Mouse (Mus musculus): Measurements from ENCODE around the gene Garem2. TPM values are rescaled to one million over a fixed set of nuclear protein-coding genes. Genes with fewer than 3 reads are reported as not detected.

The Garem2 gene
- polyA plus RNA-seq, 1 experiment, result not detected

DNA sequence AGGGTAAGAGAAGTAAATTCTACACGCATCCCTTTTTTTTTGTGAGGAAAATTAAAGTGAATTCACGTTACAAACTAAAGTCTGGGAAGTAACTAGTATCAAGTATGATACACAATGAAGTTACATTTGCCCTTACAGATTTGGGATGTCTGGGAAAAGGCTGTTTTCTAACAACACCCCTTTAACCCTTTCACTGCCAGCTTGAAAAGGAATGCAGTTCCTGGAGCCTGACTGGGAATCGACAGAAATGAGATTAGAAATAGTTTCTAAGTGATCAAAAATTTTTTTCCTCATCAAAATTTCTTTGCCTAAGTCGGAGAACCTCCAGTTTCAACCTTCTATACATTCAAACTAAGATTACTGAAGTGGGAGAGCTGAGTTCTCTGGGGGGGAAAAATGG, 49.1 kb downstream of the Garem2 start:
- TF ChIP-seq CTCF (IDR thresholded peaks at IDR 0.05; ENCODE audit: insufficient read depth, low read depth, low read length), result no peak
- TF ChIP-seq POLR2A (IDR thresholded peaks at IDR 0.05; ENCODE audit: insufficient read depth, low read depth, low read length), result no peak
- Histone ChIP-seq H3K4me1 (ENCODE audit: control insufficient read depth, insufficient read depth, low read length) (no peaks in the 10 kb centered on the region), H3K4me3 (ENCODE audit: insufficient read depth, low read depth, low read length) (no peak overlapping the region), H3K27ac (ENCODE audit: insufficient read depth, low read depth, low read length) (no peak overlapping the region)
- WGBS, result 19% methylated on average over 4 of the region's 4 CpGs

DNA sequence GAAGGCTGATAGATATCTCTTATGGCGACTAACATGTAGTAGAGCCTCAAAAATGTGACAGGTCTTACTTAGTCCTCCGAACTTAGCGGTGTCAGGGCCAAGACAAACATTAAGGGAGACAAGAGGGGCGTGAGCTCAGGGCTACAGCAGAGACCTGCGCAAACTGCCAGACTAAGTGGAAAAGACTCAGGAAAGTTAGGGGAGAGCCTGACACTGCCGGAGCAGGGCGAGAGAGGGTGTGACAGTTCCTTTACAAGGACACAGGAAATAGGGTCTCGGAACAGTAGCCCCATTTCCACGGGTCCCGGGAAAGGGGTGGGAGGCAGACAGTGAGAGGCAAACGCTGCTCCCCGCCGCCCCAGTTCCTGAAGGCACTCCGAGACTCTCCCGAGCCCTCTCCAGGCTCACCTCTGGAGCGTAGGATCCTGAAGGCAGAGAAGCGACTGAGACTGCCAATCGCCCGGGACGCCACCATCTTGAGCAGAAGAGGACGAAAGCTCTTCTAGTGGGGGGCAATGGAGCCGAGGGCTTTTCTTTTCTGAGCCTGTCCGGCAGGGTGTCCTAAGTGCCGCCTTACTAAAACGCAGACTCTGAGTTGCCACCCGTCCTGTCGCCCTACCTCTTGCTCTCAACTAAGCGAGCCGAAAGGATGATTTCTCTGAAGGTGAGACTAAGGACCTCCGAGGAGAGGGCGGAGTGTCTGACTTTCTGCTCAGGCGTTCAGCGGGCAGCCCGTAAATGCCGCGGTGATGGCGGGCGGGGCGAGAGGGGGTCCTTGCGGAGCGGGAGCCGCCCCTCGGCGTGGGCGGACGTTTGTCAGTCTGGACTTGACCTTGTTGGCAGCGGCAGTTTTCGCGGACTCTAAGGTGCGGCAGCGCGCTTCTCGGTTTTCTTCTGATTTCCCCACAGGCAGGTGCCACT, 49.8 kb downstream of the Garem2 start, which contains the start of the genes Hadha and Hadhb:
Hadha (minus strand) TSS at position 689 of the 921 bp plus-strand sequence.
Hadhb (plus strand) TSS at position 775 of the 921 bp plus-strand sequence.
- H3K27ac ChIP-seq (ENCODE audit: insufficient read depth, low read depth, low read length), result peak within 1 kb of the TSS; percentile 98
- 0 out of 2 replicates have a peak, but pooled peaks cover 2% of the 10 kb centered on the region for H3K4me1 ChIP-seq (ENCODE audit: control insufficient read depth, insufficient read depth, low read length)
- WGBS, result under 1% methylated on average over 53 of the region's 53 CpGs
- peak; percentile 62 for TF ChIP-seq POLR2A (IDR thresholded peaks at IDR 0.05; ENCODE audit: insufficient read depth, low read depth, low read length)
- TF ChIP-seq CTCF (IDR thresholded peaks at IDR 0.05; ENCODE audit: insufficient read depth, low read depth, low read length), result peak; percentile 31; the same call in 1 of the 2 replicates
- peak within 1 kb of the TSS; percentile 84 for H3K4me3 ChIP-seq (ENCODE audit: insufficient read depth, low read depth, low read length)

DNA sequence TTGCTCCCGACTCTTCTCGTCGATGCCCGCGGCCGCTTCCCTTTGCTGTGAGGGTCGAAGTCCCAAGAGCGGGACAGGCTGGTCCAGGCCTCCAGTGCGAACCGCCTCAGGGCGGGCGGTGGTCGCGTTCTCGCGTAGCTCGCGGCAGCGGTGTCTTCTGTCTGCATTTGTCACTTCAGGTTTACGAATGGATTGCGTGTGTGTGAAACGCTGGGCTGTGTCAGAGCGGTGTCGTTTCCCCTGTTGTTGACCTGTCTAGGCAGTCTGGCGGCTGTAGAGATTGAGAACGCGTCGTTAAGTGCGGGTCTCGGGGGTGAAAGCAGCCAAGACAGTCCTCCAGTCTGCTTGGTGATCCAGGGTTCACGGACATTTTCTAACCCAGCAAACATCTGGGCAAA, 50.4 kb downstream of the Garem2 start:
- WGBS, result under 1% methylated on average over 31 of the region's 31 CpGs
- H3K27ac ChIP-seq (ENCODE audit: insufficient read depth, low read depth, low read length), result peak overlapping the region; percentile 54
- 0 out of 2 replicates have a peak, but pooled peaks cover 2% of the 10 kb centered on the region for H3K4me1 ChIP-seq (ENCODE audit: control insufficient read depth, insufficient read depth, low read length)
- no peak for TF ChIP-seq CTCF (IDR thresholded peaks at IDR 0.05; ENCODE audit: insufficient read depth, low read depth, low read length)
- TF ChIP-seq POLR2A (IDR thresholded peaks at IDR 0.05; ENCODE audit: insufficient read depth, low read depth, low read length), result no peak
- H3K4me3 ChIP-seq (ENCODE audit: insufficient read depth, low read depth, low read length), result peak overlapping the region; percentile 84

- WGBS, result 16% methylated on average over 13 of the region's 13 CpGs
- Histone ChIP-seq H3K4me1 (ENCODE audit: control insufficient read depth, insufficient read depth, low read length) (0 out of 2 replicates have a peak, but pooled peaks cover 2% of the 10 kb centered on the region), H3K4me3 (ENCODE audit: insufficient read depth, low read depth, low read length) (peak overlapping the region; percentile 84), H3K27ac (ENCODE audit: insufficient read depth, low read depth, low read length) (peak overlapping the region; percentile 54; the same call in 1 of the 2 replicates)
- TF ChIP-seq POLR2A (IDR thresholded peaks at IDR 0.05; ENCODE audit: insufficient read depth, low read depth, low read length) (no peak), CTCF (IDR thresholded peaks at IDR 0.05; ENCODE audit: insufficient read depth, low read depth, low read length) (no peak)
These were observed 51.1 kb downstream of the Garem2 start for GRCm38 (mm10) chr5:30155821-30156629.

- 79% methylated on average over 6 of the region's 6 CpGs for WGBS
- H3K4me1 ChIP-seq (ENCODE audit: control insufficient read depth, insufficient read depth, low read length), result 0 out of 2 replicates have a peak, but pooled peaks cover 2% of the 10 kb centered on the region
- H3K27ac ChIP-seq (ENCODE audit: insufficient read depth, low read depth, low read length), result no peak overlapping the region
- TF ChIP-seq POLR2A (IDR thresholded peaks at IDR 0.05; ENCODE audit: insufficient read depth, low read depth, low read length) (no peak), CTCF (IDR thresholded peaks at IDR 0.05; ENCODE audit: insufficient read depth, low read depth, low read length) (no peak)
- H3K4me3 ChIP-seq (ENCODE audit: insufficient read depth, low read depth, low read length), result no peak overlapping the region
These were observed 54.6 kb downstream of the Garem2 start for GRCm38 (mm10) chr5:30159601-30160000.

GRCm38 (mm10) chr5:30161836-30162235, 56.9 kb downstream of the Garem2 start:
- no peak overlapping the region for H3K27ac ChIP-seq (ENCODE audit: insufficient read depth, low read depth, low read length)
- H3K4me3 ChIP-seq (ENCODE audit: insufficient read depth, low read depth, low read length), result no peak overlapping the region
- TF ChIP-seq POLR2A (IDR thresholded peaks at IDR 0.05; ENCODE audit: insufficient read depth, low read depth, low read length) (no peak), CTCF (IDR thresholded peaks at IDR 0.05; ENCODE audit: insufficient read depth, low read depth, low read length) (no peak)
- 0 out of 2 replicates have a peak, but pooled peaks cover 2% of the 10 kb centered on the region for H3K4me1 ChIP-seq (ENCODE audit: control insufficient read depth, insufficient read depth, low read length)
- 93% methylated on average over 1 of the region's 1 CpGs for WGBS

DNA sequence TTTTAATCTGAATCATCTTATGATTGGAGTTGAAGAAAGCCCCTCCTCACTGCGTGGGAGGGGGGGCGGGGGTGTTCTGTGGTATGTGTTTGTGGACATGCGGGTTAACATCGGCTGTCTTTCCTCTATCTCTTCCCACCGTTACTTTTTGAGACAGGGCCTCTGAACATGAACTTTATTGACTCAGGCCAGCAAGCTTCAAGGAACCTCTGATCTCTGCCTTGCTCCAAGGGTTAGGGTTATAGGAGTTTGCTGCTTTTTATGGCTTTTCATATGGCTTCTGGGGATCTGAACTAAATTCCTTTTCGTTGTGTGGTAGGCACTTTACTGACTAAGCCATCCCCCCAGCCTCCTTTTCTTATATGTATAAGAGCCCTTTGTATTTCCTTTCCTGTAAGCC, 57.4 kb downstream of the Garem2 start:
- Histone ChIP-seq H3K4me1 (ENCODE audit: control insufficient read depth, insufficient read depth, low read length) (0 out of 2 replicates have a peak, but pooled peaks cover 2% of the 10 kb centered on the region), H3K27ac (ENCODE audit: insufficient read depth, low read depth, low read length) (no peak overlapping the region), H3K4me3 (ENCODE audit: insufficient read depth, low read depth, low read length) (no peak overlapping the region)
- 85% methylated on average over 6 of the region's 6 CpGs for WGBS
- TF ChIP-seq CTCF (IDR thresholded peaks at IDR 0.05; ENCODE audit: insufficient read depth, low read depth, low read length) (no peak), POLR2A (IDR thresholded peaks at IDR 0.05; ENCODE audit: insufficient read depth, low read depth, low read length) (no peak)

DNA sequence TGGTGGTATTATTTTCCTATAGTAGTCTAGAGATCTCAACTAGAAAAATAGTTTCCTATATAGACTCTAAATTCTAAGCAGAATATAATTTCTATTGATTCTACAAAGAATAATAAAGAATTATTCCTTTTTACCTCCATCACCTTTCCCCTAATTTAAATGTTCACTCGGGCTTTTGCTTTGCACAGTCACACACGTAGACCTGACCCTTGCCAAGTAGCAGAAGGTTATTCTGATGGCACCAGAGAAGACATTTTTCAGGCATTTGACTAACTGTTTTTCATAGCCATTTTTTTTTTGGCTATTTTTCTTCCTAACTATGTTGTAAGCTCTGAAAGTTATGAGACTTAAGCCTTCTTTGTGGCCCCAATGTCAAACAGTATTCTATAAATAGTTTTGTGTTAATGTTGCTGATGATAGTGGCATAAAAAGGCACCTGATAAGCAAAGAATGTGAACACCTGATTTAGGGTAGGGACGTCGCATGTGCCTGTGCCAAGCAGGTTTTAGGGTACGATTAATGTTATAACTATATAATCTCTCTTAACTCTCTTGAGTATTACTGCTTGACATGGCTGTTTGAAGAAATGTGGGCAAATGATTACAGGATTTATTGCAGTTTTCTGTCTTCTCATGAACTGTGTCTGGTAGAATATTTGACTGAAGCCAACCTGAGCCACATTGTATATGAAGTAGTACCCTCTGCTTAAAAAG, 60.4 kb downstream of the Garem2 start:
- H3K4me1 ChIP-seq (ENCODE audit: control insufficient read depth, insufficient read depth, low read length), result no peaks in the 10 kb centered on the region
- TF ChIP-seq POLR2A (IDR thresholded peaks at IDR 0.05; ENCODE audit: insufficient read depth, low read depth, low read length) (no peak), CTCF (IDR thresholded peaks at IDR 0.05; ENCODE audit: insufficient read depth, low read depth, low read length) (no peak)
- H3K27ac ChIP-seq (ENCODE audit: insufficient read depth, low read depth, low read length), result no peak overlapping the region
- H3K4me3 ChIP-seq (ENCODE audit: insufficient read depth, low read depth, low read length), result no peak overlapping the region
- 85% methylated on average over 5 of the region's 5 CpGs for WGBS

Other genes with a start within 250 kb of the Garem2 start
- gene Il6, start 92.0 kb upstream of the Garem2 start, polyA plus RNA-seq (2012; ENCODE audit: insufficient read depth, insufficient read length, low replicate concordance, missing spikeins), result not detected in 2 replicates
- gene Tyms, start 31.5 kb upstream of the Garem2 start, polyA plus RNA-seq (2012; ENCODE audit: insufficient read depth, insufficient read length, low replicate concordance, missing spikeins), result not detected in 2 replicates
- gene 3110082J24Rik, start 925 bp downstream of the Garem2 start, polyA plus RNA-seq (2012; ENCODE audit: insufficient read depth, insufficient read length, low replicate concordance, missing spikeins), result not detected in 2 replicates
- 248 TPM in 1 of 2 replicates, not detected in the other for gene Hadha, start 50.0 kb downstream of the Garem2 start, polyA plus RNA-seq (2012; ENCODE audit: insufficient read depth, insufficient read length, low replicate concordance, missing spikeins)
- gene Hadhb, start 50.1 kb downstream of the Garem2 start, polyA plus RNA-seq (2012; ENCODE audit: insufficient read depth, insufficient read length, low replicate concordance, missing spikeins), result not detected in 2 replicates
- gene Adgrf3, start 100.6 kb downstream of the Garem2 start, polyA plus RNA-seq (2012; ENCODE audit: insufficient read depth, insufficient read length, low replicate concordance, missing spikeins), result not detected in 2 replicates
- not detected in 2 replicates for gene Selenoi, start 127.4 kb downstream of the Garem2 start, polyA plus RNA-seq (2012; ENCODE audit: insufficient read depth, insufficient read length, low replicate concordance, missing spikeins)
- not detected in 2 replicates for gene Drc1, start 176.2 kb downstream of the Garem2 start, polyA plus RNA-seq (2012; ENCODE audit: insufficient read depth, insufficient read length, low replicate concordance, missing spikeins)

Measured in olfactory bulb, adult 2 months (tissue).